Mouse (Mus musculus) spleen, postnatal 4 days (tissue): ENCODE measurements around the gene Zfyve27.
A peak's percentile ranks its signal among the peaks of the same experiment; 100 is the strongest.

Experiments
- DNase-seq, 2 experiments: peaks; one replicate each; pipeline ENCODE4 v3.0.0; 2022; ENCODE audit warnings: low spot score in 2 of 2

Gene Zfyve27

DNA sequence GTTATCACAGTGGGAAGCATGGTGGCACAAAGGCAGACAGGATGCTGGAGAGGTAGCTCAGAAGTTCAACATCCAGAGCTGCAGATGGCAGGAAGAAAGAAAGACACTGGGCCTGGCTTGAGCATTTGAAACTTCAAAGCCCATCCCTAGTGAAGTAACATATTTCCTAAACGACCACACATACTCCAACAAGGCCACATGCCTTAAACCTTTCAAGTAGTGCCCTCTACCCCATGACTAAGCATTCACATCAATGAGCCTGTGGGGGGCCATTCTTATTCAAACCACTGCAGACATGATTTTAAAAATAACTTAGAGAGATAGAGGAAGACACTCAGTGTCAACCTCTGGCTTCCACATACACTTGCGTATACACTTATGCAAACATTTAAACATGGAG, 21.0 kb upstream of the Zfyve27 start:
- no peak for DNase-seq

DNA sequence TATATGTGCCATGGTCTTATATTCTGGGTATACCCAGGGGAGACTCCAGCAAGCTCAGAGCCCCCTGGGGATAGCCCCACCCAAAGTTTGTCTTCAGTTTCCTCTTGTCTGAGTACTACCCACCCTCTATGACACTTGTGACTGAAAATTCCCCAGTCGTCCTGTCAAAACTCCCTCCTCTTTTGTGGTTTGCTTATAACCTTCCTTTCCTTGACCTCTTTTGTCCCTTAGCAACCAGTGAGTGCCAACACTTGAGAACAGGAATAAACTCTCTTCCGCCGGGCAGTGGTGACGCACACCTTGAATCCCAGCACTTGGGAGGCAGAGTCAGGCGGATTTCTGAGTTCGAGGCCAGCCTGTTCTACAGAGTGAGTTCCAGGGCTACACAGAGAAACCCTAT, 19.7 kb upstream of the Zfyve27 start:
- DNase-seq: no peak

DNA sequence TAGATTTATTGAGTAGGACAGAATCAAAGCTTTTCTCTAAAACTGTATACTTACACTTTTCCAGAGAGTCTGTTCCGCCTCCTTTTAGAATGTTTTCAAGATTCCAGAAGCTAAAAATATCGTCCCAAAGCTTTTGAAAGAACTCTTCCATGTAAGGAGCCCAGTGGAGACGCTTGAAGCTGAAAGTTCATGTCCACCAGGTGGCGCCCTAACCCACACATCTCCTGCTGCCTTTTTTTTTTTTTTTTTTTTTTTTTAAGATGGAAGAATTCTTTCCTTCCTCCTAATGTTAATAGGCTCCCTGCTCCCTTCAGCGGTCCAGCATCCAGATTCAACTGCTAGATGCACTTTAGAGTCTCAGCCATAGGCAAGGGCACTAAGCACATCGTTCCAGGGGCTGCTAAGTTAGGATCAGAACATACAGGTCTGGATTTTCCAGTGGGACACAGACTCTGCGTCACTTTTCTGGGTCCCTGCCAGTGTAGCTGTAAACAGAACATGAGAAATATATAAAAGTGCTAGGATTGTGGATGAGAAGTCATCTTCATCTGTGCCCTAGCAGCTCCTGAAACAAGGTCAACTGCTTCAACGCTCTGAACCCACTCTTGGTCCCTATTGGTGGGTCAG, 19.1 kb upstream of the Zfyve27 start:
- DNase-seq: peak; percentile 76 to 92

DNA sequence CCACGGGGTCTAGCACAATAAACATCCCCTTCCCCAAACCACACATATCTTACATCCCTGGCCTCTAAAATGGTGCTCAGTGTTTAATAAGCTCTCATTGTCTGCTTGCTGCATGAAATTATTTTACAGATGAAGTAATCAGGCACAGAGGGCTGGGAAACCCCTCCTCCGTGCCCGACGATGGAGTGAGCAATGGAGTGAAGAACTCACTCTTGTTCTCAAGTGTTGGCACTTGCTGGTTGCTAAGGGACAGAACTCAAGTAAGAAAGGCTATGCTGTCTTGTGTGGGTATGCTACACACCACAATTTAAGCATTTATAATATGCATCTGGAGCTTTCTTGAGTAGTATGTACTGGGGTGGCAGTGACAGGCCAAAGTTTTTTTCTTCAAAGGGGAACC, 18.5 kb upstream of the Zfyve27 start:
- DNase-seq: no peak

DNA sequence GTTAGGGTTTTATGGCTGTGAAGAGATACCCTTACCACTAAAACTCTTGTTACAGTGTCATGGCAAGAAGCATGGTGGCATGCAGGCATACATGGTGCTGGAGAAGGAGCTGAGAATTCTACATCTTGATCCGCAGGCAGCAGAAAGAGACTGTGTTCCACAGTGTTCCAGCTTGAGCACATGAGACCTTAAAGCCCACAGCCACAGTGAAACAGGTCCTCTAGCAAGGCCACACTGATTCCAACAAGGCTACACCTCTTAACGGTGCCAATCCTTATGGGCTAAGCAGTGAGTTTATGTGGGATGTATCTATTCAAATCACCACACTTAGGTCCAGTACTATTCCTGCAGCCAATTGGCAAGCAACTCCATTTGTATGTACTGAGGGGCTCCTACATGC, 18.0 kb upstream of the Zfyve27 start:
- DNase-seq: no peak

DNA sequence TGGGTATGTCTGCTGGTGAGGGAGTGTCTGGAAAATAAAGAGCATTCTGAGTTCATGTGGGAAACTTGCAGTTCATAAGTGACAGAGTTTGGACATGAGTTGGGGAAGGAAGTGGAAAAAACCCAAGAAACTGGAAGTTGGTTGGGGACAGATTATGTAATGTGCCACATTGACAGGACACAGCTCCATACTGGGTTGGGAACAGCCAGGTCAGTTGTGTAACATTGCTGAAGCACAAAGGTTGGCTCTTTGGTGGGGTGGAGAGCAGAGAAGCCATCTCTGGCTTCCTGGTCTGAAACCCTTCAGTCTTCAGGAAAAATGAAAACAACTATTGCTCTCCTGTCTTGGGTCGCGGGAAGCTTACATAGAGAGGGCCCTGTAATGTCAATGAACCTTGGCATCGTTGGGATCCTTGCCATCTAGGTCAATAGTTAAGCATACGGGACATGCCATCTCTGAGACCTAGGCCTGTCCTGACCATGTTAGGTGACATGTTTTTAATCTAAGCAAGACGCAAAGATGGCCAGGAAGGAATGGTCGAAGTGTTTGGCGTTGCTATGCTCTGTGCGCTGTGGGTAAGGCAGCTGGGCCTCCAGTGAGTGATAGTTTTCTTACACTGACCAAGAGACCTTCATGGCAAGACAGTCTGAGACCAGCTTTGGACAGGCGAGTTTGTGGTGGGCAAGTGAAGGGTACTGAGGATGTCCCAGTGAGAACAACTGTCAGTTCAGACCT, 17.3 kb upstream of the Zfyve27 start:
- DNase-seq: no peak

DNA sequence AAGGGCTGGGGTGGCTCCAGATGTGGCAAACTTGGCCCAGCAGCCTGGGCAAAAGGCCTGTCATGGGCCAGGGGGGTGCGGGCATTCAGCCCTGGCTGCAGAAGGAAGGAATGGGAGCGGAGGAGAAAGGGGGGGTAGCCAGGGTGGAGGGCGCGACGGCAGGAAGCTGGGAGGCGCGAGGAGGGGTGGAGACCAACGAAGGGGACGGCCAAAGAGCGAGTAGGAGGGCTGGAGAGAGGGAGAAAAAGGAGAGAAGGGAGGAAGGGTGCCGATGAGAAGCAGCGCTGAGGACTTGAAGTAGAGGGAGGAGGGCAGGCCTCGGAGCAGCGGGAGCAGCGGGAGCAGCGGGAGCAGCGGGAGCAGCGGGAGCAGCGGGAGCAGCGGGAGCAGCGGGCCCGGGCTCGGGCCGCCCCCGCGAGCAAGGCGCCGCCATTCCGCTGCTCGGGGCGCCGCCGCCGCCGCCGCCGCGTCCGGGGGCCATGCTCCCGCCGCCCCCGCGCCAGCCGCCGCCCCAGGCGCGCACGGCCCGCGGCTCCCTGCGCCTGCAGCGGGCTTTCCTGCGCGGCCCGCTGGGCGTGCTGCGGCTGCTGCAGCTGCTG, 16.5 kb upstream of the Zfyve27 start, which contains the start of gene Marveld1:
TSS of gene Marveld1 (plus strand) at position 231 of the 599 bp plus-strand sequence.
- DNase-seq: peak; percentile 50 to 74

DNA sequence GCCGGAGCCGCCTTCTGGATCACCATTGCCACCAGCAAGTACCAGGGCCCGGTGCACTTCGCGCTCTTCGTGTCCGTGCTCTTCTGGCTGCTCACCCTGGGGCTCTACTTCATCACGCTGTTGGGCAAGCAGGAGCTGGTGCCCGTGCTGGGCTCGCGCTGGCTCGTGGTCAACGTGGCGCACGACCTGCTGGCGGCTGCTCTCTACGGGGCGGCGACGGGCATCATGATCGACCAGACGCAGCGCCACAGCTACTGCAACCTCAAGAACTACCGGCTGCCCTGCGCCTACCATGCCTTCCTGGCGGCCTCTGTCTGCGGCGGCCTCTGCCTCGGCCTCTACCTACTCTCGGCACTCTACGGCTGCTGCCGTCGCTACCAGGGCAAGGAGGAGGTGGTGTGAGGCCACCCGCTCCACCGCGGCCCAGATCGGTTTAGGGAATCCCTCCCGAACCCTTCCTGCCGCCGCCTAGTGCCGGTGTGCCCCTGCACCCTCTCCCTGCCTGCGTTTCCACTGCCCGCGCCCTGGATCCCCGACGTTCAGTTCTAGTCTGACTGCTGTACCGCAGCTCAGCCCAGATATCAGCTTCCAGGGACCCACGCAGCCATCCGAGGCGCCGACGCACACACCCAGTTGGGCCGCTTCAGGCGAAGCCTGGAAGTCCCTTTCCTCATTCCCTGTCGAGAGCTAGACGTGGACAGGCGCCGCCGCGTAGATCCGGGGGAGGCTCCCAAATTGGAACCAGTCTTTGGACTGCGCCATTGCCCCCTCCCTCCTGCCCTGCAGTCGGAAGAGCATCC, 15.8 kb upstream of the Zfyve27 start:
- DNase-seq: peak; percentile 25 to 73

DNA sequence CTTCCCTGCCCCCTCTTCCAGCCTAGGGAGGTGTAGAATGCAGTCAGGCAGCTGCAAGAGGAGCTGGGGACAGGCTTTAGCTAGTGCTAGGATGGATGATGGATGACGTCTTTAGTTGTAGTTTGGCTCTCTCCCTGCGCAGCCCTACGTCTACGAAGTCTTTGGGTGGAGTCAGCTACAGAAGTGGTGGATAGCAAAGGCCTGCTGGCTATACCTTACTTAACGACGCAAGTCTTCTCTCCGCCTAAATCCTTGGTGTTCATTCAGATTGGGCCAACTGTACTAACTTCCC, 15.2 kb upstream of the Zfyve27 start:
- DNase-seq: no peak

DNA sequence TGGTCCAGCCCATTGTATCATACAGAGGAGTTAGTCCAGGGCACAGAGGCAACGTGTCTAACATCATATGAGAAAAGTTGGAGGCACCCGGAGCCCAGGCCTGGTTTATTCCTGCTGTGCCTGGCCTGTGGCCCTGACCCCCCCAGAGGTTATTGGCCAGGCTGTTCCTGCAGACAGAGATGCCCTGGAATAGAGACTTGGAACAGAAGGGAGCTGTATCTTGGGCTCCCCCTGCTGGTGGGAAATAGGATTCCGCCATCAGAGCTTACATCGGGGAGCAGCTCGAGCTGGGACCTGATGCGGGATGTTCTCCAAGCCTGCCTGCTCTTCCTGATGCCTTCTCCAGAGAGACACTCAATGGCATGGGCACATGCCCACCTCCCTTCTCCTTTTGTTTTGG, 11.8 kb upstream of the Zfyve27 start:
- peak; percentile 73 to 89 for DNase-seq

DNA sequence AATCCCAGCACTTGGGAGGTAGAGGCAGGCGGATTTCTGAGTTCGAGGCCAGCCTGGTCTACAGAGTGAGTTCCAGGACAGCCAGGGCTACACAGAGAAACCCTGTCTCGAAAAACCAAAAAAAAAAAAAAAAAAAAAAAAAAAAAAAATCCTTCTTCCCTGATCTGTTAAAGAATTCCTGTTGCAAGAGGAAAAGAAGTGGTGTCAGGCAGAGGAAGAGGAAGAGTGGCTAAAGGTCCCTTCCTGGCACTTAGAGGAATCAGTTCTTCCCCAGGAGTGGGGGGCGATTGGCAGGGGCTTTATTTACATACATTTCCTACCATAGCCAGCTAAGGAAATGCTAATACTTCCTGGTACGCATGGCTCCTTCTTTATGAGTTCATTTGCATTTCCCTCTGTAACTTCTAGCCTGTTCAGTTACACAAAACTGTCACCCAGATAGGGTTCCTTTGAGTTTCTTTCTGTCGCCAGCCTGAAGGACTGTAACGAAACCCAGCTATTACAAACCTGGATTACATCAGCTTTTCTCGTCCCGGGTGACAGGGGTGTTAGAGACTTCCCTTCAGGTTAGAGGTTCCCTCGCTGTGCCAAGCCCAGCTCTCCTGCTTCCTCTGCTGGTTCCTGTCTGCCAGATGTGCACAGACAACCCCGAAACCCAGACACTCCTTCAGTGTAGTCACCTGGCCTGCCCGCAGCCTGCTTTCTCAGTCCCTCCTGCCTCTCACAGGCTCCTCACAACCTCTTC, 6.1 kb upstream of the Zfyve27 start:
- no peak for DNase-seq

DNA sequence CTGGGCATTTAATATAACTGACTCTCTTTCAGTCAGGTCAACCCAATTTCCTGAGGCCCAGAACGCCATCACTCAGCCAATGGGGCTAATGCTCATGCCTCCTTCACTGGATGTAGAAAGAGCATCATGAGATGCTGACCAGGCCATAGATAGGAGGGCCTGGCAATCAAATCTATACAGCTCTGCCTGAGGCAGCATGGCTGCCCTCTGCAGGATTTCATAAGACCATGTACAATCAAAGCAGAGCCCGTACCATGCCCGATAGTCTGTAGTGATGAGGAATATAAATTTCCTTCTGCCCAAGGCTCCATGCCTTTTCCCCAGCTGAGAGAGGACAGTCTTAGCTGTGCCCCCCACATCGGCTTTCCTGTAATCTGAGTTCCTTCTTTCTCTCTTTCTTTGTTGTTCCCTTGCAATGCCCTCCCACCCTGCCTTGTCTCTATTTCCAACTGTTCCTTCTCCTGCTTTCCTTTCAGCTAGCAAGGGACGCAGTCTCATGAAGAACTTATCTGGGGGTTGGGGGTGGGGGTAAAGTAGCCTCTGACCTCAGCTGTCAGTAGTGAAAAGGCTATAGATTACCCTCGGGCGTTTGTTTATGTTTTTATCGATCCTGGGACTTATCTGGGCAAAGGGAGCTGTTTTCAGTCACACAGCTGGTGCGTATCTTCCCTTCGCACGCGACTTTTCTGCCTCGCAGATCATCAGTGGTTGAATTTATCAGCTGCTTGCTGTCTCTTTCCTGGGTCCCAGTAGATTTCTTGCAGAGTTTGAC, 5.3 kb upstream of the Zfyve27 start:
- DNase-seq: no peak

DNA sequence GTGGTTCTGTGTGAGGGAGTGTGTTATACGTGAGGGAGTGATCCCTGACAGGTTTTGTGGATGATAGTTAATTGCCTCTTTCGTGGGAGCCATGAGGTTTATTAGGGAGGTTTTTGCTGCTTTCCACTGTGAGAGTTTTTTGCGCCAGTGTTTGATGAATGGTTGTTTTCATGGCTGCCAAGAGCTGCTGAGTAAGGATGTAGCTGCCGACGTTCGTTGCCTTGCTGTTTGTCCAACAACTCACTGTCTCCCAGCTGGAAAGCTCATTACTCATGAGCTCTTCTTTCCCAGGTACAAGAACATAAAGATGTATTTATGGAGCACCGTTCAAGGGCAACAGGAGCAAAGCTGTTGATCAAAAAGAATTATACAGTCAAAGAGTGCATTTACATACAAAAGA, 437 bp downstream of the Zfyve27 start:
- no peak for DNase-seq

DNA sequence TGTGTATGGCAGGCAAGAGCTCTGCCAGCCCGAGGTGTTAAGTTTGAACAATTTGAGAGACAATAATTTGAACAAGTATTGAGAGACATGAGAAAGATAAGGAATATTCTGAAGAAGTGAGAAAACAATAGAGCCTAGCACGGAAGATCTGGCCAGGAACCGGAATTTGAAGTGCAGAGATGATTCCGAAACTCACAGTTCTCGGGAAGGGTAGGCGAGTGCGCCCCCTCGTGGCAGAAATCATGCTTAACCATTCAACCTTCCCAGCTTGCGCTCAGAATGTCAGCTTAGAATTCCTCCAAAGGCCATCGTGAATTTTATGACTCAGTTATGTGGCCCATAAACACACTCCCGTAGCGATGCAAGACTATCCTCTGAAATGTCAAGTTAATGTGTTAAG, 2.4 kb downstream of the Zfyve27 start:
- peak; percentile 82 to 96 for DNase-seq

DNA sequence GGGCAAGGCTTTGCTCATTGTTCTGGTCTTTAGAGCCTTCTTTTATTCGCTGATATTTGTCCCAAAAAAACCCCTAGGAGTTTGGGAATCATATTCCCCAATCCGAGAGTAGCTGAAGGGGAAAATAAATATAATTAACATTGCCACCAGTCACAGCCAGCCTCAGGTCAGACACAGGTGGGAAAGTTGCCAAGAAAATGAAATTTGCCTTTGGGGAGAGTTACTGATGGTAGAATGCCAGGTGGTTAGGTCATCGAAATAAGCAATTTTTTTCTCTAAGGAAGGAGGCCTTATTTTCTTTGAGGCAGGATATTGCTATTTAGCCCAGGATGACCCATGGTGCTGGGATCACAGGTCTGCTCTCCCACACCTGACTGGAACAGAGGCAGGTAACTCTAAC, 3.0 kb downstream of the Zfyve27 start:
- DNase-seq: no peak

DNA sequence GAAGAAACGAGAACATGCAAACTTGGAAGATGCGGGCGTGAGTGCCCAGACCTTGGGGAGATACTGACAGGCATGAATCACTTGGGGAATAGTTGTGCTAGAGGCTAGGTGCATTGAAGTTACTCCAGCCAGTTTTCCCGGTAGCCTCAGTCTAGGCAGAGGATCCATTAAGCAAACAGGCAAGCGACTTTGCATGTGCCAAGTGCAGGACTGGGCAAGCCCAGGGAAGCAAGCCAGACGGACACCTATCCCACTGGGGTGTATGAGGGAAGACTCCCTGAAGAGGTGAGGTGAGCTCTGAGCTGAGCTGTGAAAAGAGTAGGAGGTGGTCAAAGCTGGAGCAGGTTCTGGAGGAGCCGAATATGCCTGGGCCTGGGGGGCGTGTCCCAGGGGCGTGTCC, 3.7 kb downstream of the Zfyve27 start:
- DNase-seq: no peak

DNA sequence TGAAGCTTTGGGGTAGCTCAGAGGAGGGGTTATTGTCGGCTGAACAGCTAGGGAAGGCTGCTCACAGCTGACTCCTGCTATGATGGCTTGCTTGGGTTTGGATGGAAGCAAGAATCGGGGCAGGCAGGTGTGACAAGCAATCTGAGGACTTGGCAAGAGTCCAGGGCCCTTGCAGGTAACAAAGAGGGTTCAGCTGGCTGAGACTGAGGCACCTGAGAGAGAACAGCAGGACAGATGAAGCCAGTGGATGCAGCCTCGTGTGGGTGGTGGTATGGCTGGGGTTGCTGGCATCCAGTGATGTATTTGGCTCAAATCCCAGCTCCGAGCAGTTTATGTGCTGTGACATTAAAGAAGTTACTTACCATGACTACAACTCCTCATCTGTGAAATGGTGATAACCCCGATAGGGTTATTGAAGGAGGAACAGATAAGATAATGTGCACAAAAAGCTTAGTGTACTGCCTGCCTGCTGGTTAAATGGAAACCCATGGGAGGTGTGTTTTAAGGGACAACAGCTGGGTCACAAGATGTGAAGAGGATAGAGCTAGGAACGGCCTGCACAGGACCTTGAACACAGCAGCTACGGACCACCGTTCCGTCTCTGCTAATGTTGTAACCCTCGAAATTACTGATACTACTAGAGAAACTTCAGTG, 5.7 kb downstream of the Zfyve27 start:
- DNase-seq: no peak

DNA sequence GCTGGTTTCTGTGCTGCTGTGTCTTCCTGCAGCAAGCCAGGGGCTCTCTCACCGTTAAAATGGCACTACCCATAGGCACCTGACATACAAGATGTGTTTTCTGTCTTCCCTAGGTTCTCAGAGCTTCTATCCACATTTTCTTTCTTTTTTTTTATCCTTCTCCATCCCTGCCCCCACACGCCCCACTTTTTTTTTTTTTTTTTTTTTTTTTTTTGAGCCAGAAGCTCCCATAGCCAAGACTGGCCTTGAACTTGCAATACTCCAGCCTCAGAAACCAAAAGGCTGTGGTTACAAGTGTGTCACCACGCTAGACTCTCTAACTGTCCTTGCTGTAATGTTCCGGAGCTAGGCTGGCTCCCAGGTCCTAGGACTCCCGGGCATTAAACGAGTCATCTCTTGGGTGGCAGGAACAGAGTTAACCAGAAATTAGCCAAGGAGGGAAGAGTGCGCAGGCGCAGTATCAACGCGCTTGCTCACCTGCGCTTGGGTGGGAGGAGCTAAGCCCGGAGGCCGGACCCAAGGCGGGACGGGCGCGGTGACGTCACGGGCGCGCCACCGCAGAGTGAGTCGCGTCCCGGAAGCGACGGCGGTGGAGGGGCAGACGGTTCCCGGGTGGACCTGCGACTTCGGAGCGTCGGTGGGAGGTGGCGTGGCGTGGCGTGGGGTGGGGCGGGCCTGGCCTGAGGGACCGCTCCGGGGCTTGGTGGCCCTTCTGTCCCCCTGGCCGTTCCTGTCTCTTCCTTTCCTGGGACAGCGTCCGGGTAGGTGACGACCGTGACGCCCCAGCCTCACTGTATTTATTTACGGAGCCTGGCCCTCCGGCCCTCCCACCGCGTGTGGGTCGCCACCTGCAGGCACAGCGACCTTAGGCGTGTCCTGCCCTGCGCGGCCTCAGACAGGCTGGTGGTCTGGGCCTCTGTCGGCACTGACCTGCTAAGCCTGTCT, 6.5 kb downstream of the Zfyve27 start:
- peak; percentile 94 to 97 for DNase-seq

DNA sequence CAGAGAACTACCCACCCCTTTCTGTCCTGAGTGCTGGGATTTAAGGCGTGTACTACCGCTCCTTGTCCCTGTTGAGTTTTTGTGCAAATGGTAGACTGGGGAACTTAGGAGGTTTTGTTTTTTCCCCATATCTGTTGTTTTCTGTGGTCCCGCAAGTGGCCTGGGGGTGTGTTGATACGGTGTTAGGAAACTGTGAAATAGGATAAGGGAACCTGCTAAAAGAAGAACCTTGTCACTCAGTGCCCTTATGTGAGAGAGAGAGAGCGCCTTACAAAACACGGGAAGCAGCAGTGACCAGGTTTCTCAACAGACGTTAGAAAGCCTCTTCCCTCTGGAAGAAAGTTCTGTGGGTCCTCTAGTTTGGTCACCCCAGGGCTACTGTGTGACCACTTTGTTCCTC, 13.1 kb downstream of the Zfyve27 start:
- no peak for DNase-seq
